Mouse (Mus musculus) testis, adult 2 months (tissue): ENCODE measurements around the gene U2af1l4.

ENCODE experiments used
- CTCF ChIP-seq: fragments of 200-500 bp; IDR thresholded peaks from 2 replicates; pipeline ENCODE4 v1.5.1; 2012; ENCODE audit warnings: low read depth, mild to moderate bottlenecking, inconsistent platforms, low read length, moderate library complexity; ENCODE audit not compliant: control insufficient read depth, insufficient read depth, insufficient replicate concordance
- POLR2A ChIP-seq: fragments of 200-500 bp; IDR thresholded peaks from 2 replicates; pipeline ENCODE4 v1.6.1; 2012; ENCODE audit warnings: low read depth, mild to moderate bottlenecking, inconsistent platforms, low read length, moderate library complexity; ENCODE audit not compliant: control insufficient read depth

DNA sequence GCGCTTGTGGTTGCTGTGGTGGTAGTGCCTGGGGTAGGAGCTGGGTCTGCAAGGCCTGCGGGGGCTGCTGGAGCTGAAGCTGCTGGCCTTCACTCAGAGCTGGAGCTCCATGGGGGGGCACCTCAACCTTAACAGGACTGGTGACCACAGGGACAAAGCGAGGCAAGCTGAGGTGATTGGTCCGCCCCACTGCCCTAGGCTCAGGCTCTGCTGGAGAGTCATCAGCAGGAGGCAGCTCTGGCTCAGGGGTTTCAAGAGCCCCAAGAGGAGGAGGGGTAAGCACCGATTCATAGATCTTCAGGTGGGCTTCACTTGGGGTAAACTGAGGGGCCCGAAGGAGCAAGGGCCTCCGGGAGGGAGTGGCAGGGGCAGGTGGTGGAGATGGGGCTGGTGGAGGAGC, 22.1 kb downstream of the U2af1l4 start:
- TF ChIP-seq POLR2A (no peak), CTCF (no peak)
